Mouse (Mus musculus): Measurements from ENCODE around the gene Gm8297. TPM values are rescaled to one million over a fixed set of nuclear protein-coding genes. Genes with fewer than 3 reads are reported as not detected.

Gene Gm8297
- polyA plus RNA-seq (2015; fragmentation: Nextera tagmentation; extraction: Ambion mirVana) = not detected in 2 replicates

GRCm38 (mm10) chr14:4983635-4984034, at the start of gene Gm8297:
Gene Gm8297, plus strand, starts transcription at chr14:4983935.

GRCm38 (mm10) chr14:5015591-5015990, 31.9 kb downstream of the Gm8297 start, which contains the start of gene Gm3298:
Gene Gm3298, plus strand, starts transcription at chr14:5015891.

Other genes with a start within 250 kb of the Gm8297 start
- not detected in 2 replicates for gene Gm9602, start 207.6 kb upstream of the Gm8297 start, polyA plus RNA-seq (2015; fragmentation: Nextera tagmentation; extraction: Ambion mirVana)
- gene Gm3269, start 145.8 kb upstream of the Gm8297 start, polyA plus RNA-seq (2015; fragmentation: Nextera tagmentation; extraction: Ambion mirVana) = not detected in 2 replicates
- gene Gm3264, start 128.4 kb upstream of the Gm8297 start, polyA plus RNA-seq (2015; fragmentation: Nextera tagmentation; extraction: Ambion mirVana) = not detected in 2 replicates
- gene Gm3278, start 91.5 kb upstream of the Gm8297 start, polyA plus RNA-seq (2015; fragmentation: Nextera tagmentation; extraction: Ambion mirVana) = not detected in 2 replicates
- gene Gm3298, start 32.0 kb downstream of the Gm8297 start, polyA plus RNA-seq (2015; fragmentation: Nextera tagmentation; extraction: Ambion mirVana) = not detected in 2 replicates
- not detected in 2 replicates for gene 4930555G01Rik, start 66.7 kb downstream of the Gm8297 start, polyA plus RNA-seq (2015; fragmentation: Nextera tagmentation; extraction: Ambion mirVana)
- 0.32 TPM in 1 of 2 replicates, not detected in the other for gene Gm8281, start 87.1 kb downstream of the Gm8297 start, polyA plus RNA-seq (2015; fragmentation: Nextera tagmentation; extraction: Ambion mirVana)
- not detected in 2 replicates for gene Gm8279, start 147.6 kb downstream of the Gm8297 start, polyA plus RNA-seq (2015; fragmentation: Nextera tagmentation; extraction: Ambion mirVana)
- gene Gm3317, start 180.6 kb downstream of the Gm8297 start, polyA plus RNA-seq (2015; fragmentation: Nextera tagmentation; extraction: Ambion mirVana) = not detected in 2 replicates
- gene Gm8271, start 201.9 kb downstream of the Gm8297 start, polyA plus RNA-seq (2015; fragmentation: Nextera tagmentation; extraction: Ambion mirVana) = not detected in 2 replicates

Data from spleen, postnatal 0 days (tissue).